Mouse (Mus musculus) neural tube, embryonic 14.5 days (tissue): ENCODE data around the gene Kcnj12. TPM values are rescaled to one million over a fixed set of nuclear protein-coding genes. Genes with fewer than 3 reads are reported as not detected.

Experiments
- ATAC-seq: fragments of 200-750 bp; cut with Nextera tagmentation; 2 replicates; pipeline ENCODE4 v1.8.0; 2017; ENCODE audit warnings: low read depth, mild to moderate bottlenecking, moderate TSS enrichment, moderate library complexity
- H3K27ac ChIP-seq: fragments of 300-500 bp; sonication (generic); 2 replicates; pipeline ENCODE4 v1.5.1; 2014; ENCODE audit warnings: low read depth, mild to moderate bottlenecking, control low read depth, low read length, moderate library complexity, mixed read lengths
- H3K27me3 ChIP-seq: fragments of 300-500 bp; sonication (generic); 2 replicates; pipeline ENCODE4 v1.6.1; 2014; ENCODE audit warnings: low read length; ENCODE audit not compliant: control insufficient read depth, insufficient read depth
- H3K36me3 ChIP-seq: fragments of 300-500 bp; sonication (generic); 2 replicates; pipeline ENCODE4 v1.6.1; 2014; ENCODE audit warnings: low read length, mixed read lengths; ENCODE audit not compliant: control insufficient read depth, insufficient read depth
- H3K4me1 ChIP-seq: fragments of 300-500 bp; sonication (generic); 2 replicates; pipeline ENCODE4 v1.6.1; 2014; ENCODE audit warnings: low read length; ENCODE audit not compliant: control insufficient read depth, insufficient read depth
- H3K4me2 ChIP-seq: fragments of 300-500 bp; sonication (generic); 2 replicates; pipeline ENCODE4 v1.6.1; 2014; ENCODE audit warnings: mild to moderate bottlenecking, low read depth, low read length, control low read depth
- H3K4me3 ChIP-seq: fragments of 300-500 bp; sonication (generic); 2 replicates; pipeline ENCODE4 v1.5.1; 2014; ENCODE audit warnings: low read depth, low read length, control low read depth, mixed read lengths
- H3K9ac ChIP-seq: fragments of 300-500 bp; sonication (generic); replicated peaks from 2 replicates; pipeline ENCODE4 v1.6.1; 2014; ENCODE audit warnings: low read depth, mild to moderate bottlenecking, control low read depth, low read length, mixed read lengths
- H3K9me3 ChIP-seq: fragments of 300-500 bp; sonication (generic); 2 replicates; pipeline ENCODE4 v1.6.1; 2016; ENCODE audit warnings: low read length; ENCODE audit not compliant: control insufficient read depth
- WGBS: fragments of 180-500 bp; shearing (Covaris S2); extraction: QIAGEN DNeasy Blood & Tissue Kit; methylation state at CpG from one replicate; pipeline ENCODE4 v1.1.7; 2014; 5-methylcytosine and 5-hydroxymethylcytosine counted together
- polyA plus RNA-seq: library from polyadenylated mRNA; unstranded; fragments of >200 nt; fragmentation: Nextera tagmentation; extraction: Ambion mirVana; gene quantifications from 2 replicates; pipeline ENCODE4 v1.2.1, GENCODE M21; 2014

The Kcnj12 gene
- polyA plus RNA-seq, 1 experiment from 2014 or later = 2.7 TPM

DNA sequence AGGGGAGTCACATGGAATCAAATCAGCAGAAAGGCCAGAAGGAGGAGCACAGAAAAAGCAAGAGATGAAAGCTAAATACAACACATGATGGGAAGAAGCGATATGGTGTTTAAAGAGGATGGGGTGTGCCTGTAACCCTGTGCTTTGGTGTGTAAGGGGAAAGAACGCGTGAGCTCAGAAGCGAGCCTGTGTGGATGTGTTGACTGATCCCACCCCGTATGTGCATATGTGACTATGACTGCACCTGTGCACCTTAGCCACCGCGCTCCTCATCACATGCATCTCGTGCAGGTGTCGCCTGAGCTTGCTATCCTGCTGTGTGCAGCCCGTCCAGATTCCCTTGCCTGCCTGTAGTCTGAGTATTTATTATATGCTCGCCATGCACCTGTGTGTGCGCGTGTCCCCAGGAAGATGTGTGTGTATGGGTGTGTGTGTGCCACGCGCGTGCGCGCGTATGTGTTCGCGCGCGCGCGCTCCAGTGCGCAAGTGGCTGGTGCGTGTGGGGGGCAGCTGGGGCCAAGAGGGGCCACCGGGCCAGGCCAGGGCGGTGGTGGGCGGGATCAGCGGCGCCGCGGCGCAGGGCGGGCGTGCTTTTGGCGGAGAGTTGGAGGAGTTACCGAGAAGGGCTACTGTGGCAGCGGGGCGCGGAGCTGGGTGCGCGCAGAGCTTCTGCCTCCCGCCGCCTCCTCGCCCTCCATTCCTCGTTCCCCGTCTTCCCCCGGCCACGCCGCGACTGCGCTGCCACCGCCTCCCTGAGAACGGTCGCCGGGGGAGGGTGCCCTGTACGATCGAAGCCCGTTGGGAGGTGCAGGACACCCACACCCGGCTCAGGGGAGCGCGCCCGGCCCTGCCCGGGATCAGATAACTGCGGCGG is 451 bp upstream of the Kcnj12 start:
- Histone ChIP-seq H3K4me3 (peak overlapping the region; percentile 56), H3K4me2 (peak overlapping the region; percentile 67), H3K4me1 (peaks cover 5% of the 10 kb centered on the region), H3K36me3 (no peaks in the 10 kb centered on the region), H3K9me3 (no peaks in the 10 kb centered on the region), H3K9ac (peak overlapping the region; percentile 68), H3K27me3 (peaks cover 39% of the 10 kb centered on the region), H3K27ac (no peak overlapping the region)
- WGBS = 1% methylated on average over 66 of the region's 68 CpGs
- peak; percentile 55 for ATAC-seq

DNA sequence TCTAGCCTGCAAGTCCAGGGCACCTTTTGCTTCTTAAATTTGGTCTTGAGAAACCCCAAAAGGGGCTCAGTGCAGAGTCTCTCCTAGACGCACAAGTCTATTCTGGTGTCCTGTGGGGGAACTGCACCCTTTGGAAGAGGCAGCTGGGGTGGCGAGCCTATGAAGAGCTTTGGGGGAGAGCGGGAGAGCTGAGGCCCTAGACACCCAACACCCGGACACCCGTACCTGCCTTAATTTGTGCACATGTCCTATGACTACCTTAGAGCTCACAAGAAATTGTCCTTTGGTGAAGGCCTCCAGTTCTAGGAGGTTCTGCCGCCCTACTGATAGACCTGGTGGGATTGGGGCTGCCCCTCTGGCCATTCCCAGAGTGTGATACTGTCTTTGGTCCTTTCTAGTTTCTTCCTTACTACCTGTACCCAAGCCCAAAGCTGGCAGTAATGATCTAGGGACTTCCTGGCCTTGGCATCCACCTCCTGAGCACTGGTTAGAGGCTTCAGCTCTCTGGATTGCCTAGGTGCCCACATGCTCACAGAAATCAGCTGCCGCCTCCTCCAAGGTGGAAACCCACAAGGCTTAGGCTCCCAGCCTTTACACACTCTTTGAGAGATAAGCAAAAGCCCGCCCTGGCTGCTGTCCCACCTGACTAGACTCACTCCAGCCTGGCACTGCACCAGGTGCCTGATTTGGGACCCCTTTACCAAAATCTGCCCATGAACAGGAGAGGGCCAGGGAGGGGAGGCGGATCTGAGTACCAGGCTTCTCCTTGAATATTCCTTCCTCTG is 1.2 kb downstream of the Kcnj12 start:
- peaks cover 10% of the 10 kb centered on the region for H3K4me1 ChIP-seq
- no peak for ATAC-seq
- H3K9me3 ChIP-seq = no peaks in the 10 kb centered on the region
- peak overlapping the region; percentile 67 for H3K4me2 ChIP-seq
- H3K27ac ChIP-seq = no peak overlapping the region
- H3K27me3 ChIP-seq = peaks cover 39% of the 10 kb centered on the region
- peak overlapping the region; percentile 56 for H3K4me3 ChIP-seq
- peak overlapping the region; percentile 68 for H3K9ac ChIP-seq
- no peaks in the 10 kb centered on the region for H3K36me3 ChIP-seq
- 56% methylated on average over 9 of the region's 9 CpGs for WGBS

DNA sequence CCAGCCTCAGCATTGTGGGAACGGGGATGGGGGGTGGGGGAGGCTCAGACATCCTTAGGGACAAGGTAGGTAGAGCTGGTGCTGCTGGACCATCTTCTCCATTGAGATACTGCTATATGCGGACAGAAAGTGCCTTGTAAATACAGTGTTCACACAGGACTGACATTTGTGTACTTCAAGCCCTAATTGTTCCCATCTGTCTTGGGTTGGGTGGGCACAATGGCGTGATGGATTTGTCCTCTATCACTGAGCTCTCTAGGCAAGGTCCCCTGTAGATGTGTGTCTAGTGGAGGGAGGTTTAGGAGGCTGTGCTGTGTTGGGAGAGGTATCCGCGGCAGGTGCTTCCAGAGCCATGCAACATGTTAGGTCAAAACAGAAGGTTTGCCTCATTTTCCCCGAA is 2.0 kb downstream of the Kcnj12 start:
- Histone ChIP-seq H3K4me2 (peak overlapping the region; percentile 67; the same call in 1 of the 2 replicates), H3K9ac (no peak overlapping the region)
- no peak for ATAC-seq

DNA sequence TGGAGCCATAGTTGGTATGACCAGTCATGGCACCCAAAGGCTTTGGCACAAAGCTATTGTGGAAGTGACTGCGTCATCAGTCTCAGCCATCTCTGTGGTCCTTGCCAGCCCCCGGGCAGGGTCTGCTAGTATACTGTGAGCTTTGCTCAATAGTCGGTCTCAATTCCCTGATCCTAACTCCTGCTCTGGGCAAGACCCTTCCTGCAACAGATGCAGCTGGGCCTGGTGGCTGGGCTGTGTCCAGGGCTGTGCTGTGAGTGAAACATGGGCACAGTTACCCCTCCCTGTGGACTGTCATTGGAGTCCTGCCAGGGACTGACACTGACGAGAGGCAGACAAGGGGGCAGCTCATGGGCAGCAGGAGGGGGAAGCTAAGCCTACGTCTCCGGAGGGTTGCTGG is 2.6 kb downstream of the Kcnj12 start:
- Histone ChIP-seq H3K4me2 (0 out of 2 replicates have a peak overlapping the region, but pooled peaks have one; percentile 4), H3K27ac (no peak overlapping the region), H3K4me1 (peaks cover 10% of the 10 kb centered on the region), H3K9me3 (no peaks in the 10 kb centered on the region), H3K9ac (no peak overlapping the region), H3K36me3 (no peaks in the 10 kb centered on the region), H3K27me3 (peaks cover 39% of the 10 kb centered on the region), H3K4me3 (no peak overlapping the region)
- WGBS = 38% methylated on average over 6 of the region's 6 CpGs
- ATAC-seq = peak; percentile 55; the same call in 1 of the 2 replicates

More for the DNA sequence above, 2.0 kb downstream of the Kcnj12 start:
- Histone ChIP-seq H3K27ac (no peak overlapping the region), H3K9me3 (no peaks in the 10 kb centered on the region), H3K4me3 (no peak overlapping the region), H3K27me3 (peaks cover 39% of the 10 kb centered on the region), H3K36me3 (no peaks in the 10 kb centered on the region), H3K4me1 (peaks cover 10% of the 10 kb centered on the region)
- 84% methylated on average over 6 of the region's 6 CpGs for WGBS

DNA sequence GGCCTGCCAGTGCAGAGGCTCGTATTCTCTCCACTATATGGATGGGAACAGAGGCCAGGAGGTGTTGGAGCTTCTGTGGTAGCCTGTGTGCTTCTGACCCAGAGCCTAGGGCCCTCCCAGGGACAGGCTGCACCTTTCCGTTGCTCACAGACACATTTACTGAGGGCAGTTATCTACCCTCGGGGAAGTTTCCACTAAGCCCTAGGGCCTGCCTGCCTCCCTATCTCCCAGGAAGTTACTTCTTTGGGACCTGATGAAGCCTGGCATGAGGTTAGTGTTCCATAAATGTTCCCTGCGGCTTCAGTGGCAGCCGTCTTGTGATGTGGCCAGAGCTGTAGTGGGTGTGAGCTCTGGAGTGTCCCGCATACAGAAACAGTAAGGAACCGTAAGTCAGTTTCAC is 3.2 kb downstream of the Kcnj12 start:
- ATAC-seq = no peak
- H3K4me1 ChIP-seq = peaks cover 10% of the 10 kb centered on the region
- peaks cover 39% of the 10 kb centered on the region for H3K27me3 ChIP-seq
- no peak overlapping the region for H3K27ac ChIP-seq
- no peak overlapping the region for H3K9ac ChIP-seq
- no peak overlapping the region for H3K4me2 ChIP-seq
- H3K9me3 ChIP-seq = no peaks in the 10 kb centered on the region
- no peak overlapping the region for H3K4me3 ChIP-seq
- no peaks in the 10 kb centered on the region for H3K36me3 ChIP-seq
- 62% methylated on average over 7 of the region's 7 CpGs for WGBS

DNA sequence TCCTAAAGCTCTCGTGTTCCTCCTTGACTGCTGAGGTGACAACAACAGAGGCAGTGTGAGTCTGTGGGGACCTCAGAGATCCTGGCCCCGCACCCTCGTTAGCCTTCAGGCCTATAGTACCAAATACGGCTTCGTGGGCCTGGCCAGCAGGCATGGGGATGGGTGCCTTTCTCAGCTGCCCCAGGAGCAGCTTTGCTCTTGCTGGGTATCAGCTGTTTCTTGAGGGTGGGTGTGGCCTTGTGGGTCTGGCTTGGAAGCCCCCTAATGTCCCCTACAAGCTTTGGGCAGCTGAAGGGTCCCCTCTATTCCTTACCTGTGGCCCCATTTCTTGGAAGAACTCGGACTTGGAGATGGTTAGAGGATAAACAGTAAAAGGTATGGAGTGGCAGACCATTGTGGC is 4.0 kb downstream of the Kcnj12 start:
- H3K27me3 ChIP-seq = peaks cover 33% of the 10 kb centered on the region

DNA sequence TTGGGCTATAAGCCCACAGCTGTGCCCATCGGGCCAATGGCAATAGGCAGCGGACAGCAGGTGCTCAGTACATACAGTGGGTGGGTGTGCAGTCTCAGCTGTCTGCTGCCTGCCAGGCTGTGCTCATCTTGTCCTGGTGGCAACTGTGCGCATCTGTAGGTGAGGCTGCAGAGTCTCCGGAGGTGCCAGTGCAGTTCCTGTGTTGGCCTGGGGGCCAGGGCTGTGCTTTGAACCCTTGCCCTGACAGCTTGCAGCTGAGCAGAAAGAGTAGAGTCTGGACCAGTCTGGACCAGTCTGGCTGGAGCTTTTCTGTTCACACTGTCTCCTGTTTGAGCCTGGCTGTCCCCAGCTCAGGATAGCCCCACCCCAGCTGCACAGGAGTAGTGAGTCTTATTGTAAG is 4.8 kb downstream of the Kcnj12 start:
- no peaks in the 10 kb centered on the region for H3K36me3 ChIP-seq
- peak; percentile 29; the same call in 1 of the 2 replicates for ATAC-seq
- H3K4me1 ChIP-seq = peaks cover 10% of the 10 kb centered on the region
- 41% methylated on average over 4 of the region's 4 CpGs for WGBS
- H3K4me2 ChIP-seq = no peak overlapping the region
- H3K27me3 ChIP-seq = peaks cover 26% of the 10 kb centered on the region
- no peak overlapping the region for H3K9ac ChIP-seq
- no peaks in the 10 kb centered on the region for H3K9me3 ChIP-seq
- no peak overlapping the region for H3K4me3 ChIP-seq
- no peak overlapping the region for H3K27ac ChIP-seq

More for the DNA sequence above, 4.0 kb downstream of the Kcnj12 start:
- Histone ChIP-seq H3K27ac (no peak overlapping the region), H3K36me3 (no peaks in the 10 kb centered on the region), H3K4me1 (peaks cover 10% of the 10 kb centered on the region), H3K9ac (no peak overlapping the region), H3K9me3 (no peaks in the 10 kb centered on the region), H3K4me2 (no peak overlapping the region), H3K4me3 (no peak overlapping the region)
- 83% methylated on average over 6 of the region's 6 CpGs for WGBS
- no peak for ATAC-seq

DNA sequence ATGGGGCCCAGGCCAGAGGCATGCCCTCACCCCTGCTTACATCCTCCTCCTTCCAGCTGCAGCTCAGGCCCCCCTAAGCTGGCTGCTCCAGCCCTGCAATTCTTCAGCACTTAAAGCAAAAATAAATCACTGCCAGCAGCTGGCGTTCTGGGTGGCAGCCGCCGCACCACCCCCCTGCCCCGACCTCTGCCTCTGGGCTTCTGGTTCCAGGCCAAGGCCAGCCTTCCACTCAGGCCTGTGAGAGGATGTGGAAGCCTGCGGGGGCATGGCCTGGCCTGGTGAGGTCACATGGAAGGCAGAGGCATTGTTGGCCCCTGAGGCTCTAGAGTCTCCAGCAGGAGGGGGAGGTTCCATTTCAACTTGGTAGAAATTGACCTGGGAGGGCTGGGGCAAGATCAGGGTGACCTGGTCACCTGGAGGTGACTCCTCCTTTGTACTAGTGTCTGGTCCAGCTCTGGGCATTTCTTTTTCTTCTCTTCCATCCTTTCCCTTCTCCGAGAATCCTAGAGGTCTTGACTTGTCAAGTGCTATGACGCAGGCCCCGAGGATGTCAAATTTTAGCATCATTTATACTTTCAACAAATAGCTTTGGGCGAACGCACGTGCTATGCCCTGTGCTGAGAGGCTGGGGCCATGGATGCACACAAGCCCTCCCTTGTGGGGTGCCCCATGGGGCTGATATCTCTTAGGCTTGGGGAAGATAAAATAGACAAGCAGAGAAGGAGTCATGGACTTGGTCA is 6.0 kb downstream of the Kcnj12 start:
- 54% methylated on average over 11 of the region's 11 CpGs for WGBS
- Histone ChIP-seq H3K4me2 (no peak overlapping the region), H3K9me3 (no peaks in the 10 kb centered on the region), H3K27ac (no peak overlapping the region), H3K27me3 (peaks cover 14% of the 10 kb centered on the region), H3K9ac (no peak overlapping the region), H3K36me3 (no peaks in the 10 kb centered on the region), H3K4me3 (no peak overlapping the region), H3K4me1 (peaks cover 10% of the 10 kb centered on the region; the same call in 1 of the 2 replicates)
- ATAC-seq = no peak
